Mouse (Mus musculus): Measurements from ENCODE around the gene Gm37240. TPM values are rescaled to one million over a fixed set of nuclear protein-coding genes. Genes with fewer than 3 reads are reported as not detected.

Gene Gm37240
- polyA plus RNA-seq, 1 experiment, result 1.0 TPM

- 76% methylated on average over 5 of the region's 5 CpGs for WGBS
- H3K4me1 ChIP-seq (ENCODE audit: control insufficient read depth, insufficient read depth, low read length), result no peaks in the 10 kb centered on the region
- TF ChIP-seq CTCF (IDR thresholded peaks at IDR 0.05; ENCODE audit: control insufficient read depth, insufficient read depth, low read length), result no peak
- TF ChIP-seq POLR2A (IDR thresholded peaks at IDR 0.05; ENCODE audit: borderline replicate concordance, control insufficient read depth, low read depth, low read length), result no peak
- H3K27ac ChIP-seq (ENCODE audit: control insufficient read depth, insufficient read depth, low read depth, low read length, poor library complexity), result no peak overlapping the region
- no peak overlapping the region for H3K4me3 ChIP-seq (replicated peaks; ENCODE audit: control insufficient read depth, low read depth, low read length)
Measured at GRCm38 (mm10) chr3:85592640-85593252, 294.6 kb downstream of the Gm37240 start.

DNA sequence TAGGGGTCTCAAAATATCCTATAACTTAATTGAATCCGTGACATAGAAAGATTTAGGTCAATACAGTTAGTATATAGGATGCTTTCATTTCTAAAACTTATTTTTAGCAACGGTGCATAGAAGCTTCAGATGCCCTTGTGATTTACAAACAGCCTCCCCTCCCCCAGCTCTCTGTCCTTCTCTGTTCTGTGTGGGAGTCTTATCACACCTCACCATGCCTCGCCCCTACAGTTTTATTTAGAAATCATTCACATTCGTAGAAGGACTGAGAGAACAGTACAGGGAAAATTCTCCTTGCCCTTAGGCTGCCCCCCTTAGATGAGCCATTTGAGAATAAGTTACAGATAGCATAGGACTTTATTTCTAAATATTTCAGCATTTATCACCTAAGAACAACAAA is 295.3 kb downstream of the Gm37240 start:
- no peak overlapping the region for H3K4me3 ChIP-seq (replicated peaks; ENCODE audit: control insufficient read depth, low read depth, low read length)
- TF ChIP-seq CTCF (IDR thresholded peaks at IDR 0.05; ENCODE audit: control insufficient read depth, insufficient read depth, low read length) (no peak), POLR2A (IDR thresholded peaks at IDR 0.05; ENCODE audit: borderline replicate concordance, control insufficient read depth, low read depth, low read length) (no peak)
- 58% methylated on average over 4 of the region's 4 CpGs for WGBS
- H3K4me1 ChIP-seq (ENCODE audit: control insufficient read depth, insufficient read depth, low read length), result no peaks in the 10 kb centered on the region
- H3K27ac ChIP-seq (ENCODE audit: control insufficient read depth, insufficient read depth, low read depth, low read length, poor library complexity), result no peak overlapping the region

GRCm38 (mm10) chr3:85590090-85590754 is 297.1 kb downstream of the Gm37240 start:
- Histone ChIP-seq H3K27ac (ENCODE audit: control insufficient read depth, insufficient read depth, low read depth, low read length, poor library complexity) (no peak overlapping the region), H3K4me1 (ENCODE audit: control insufficient read depth, insufficient read depth, low read length) (no peaks in the 10 kb centered on the region), H3K4me3 (replicated peaks; ENCODE audit: control insufficient read depth, low read depth, low read length) (no peak overlapping the region)
- TF ChIP-seq CTCF (IDR thresholded peaks at IDR 0.05; ENCODE audit: control insufficient read depth, insufficient read depth, low read length) (no peak), POLR2A (IDR thresholded peaks at IDR 0.05; ENCODE audit: borderline replicate concordance, control insufficient read depth, low read depth, low read length) (no peak)
- WGBS, result 90% methylated on average over 3 of the region's 3 CpGs

DNA sequence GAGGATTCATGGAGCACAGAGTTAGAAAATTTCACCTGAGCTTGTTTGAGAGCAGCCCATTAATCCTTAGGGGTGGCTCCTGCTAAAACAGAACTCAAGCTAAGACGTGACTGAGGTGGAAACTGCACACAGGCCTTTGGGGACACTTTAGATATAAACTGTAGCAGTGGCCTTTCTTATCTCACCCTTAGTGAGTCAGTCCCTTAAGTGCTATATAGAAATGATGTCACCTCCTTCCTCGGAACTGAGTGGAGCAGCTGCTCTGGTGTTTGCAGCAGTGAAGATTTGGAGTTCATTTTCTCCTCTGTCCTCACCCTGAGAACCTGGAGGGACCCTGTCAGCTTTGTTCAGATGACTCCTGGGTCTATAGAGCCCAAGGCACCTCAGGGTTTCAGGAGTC is 298.6 kb downstream of the Gm37240 start:
- TF ChIP-seq CTCF (IDR thresholded peaks at IDR 0.05; ENCODE audit: control insufficient read depth, insufficient read depth, low read length), result no peak
- no peak for TF ChIP-seq POLR2A (IDR thresholded peaks at IDR 0.05; ENCODE audit: borderline replicate concordance, control insufficient read depth, low read depth, low read length)
- 51% methylated on average over 2 of the region's 2 CpGs for WGBS

GRCm38 (mm10) chr3:85584966-85585365 is 302.4 kb downstream of the Gm37240 start:
- TF ChIP-seq CTCF (IDR thresholded peaks at IDR 0.05; ENCODE audit: control insufficient read depth, insufficient read depth, low read length) (no peak), POLR2A (IDR thresholded peaks at IDR 0.05; ENCODE audit: borderline replicate concordance, control insufficient read depth, low read depth, low read length) (no peak)
- Histone ChIP-seq H3K4me1 (ENCODE audit: control insufficient read depth, insufficient read depth, low read length) (no peaks in the 10 kb centered on the region), H3K27ac (ENCODE audit: control insufficient read depth, insufficient read depth, low read depth, low read length, poor library complexity) (no peak overlapping the region), H3K4me3 (replicated peaks; ENCODE audit: control insufficient read depth, low read depth, low read length) (no peak overlapping the region)
- WGBS, result 70% methylated on average over 4 of the region's 4 CpGs

More for the DNA sequence above, 298.6 kb downstream of the Gm37240 start:
- H3K4me1 ChIP-seq (ENCODE audit: control insufficient read depth, insufficient read depth, low read length), result no peaks in the 10 kb centered on the region
- H3K27ac ChIP-seq (ENCODE audit: control insufficient read depth, insufficient read depth, low read depth, low read length, poor library complexity), result no peak overlapping the region
- H3K4me3 ChIP-seq (replicated peaks; ENCODE audit: control insufficient read depth, low read depth, low read length), result no peak overlapping the region

DNA sequence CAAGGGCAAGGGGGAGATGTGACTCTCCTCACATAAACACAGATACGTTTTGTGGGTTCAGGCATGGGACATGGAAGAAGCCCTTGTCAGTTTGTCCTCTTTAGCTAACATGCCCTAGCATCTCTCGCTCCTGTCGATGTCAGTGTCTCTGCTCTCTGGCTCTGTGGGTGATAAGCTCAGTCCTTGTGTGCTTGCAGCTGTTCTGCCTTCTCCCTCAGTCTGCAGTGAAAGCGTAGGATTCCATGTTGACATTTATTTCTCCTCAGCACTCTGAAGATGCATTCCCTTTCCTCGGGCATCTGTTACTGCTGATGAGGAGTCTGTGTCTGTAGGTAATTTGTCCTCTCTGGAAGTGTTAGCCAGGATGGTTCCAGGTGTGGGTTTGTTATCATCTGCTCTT is 304.1 kb downstream of the Gm37240 start:
- no peak overlapping the region for H3K27ac ChIP-seq (ENCODE audit: control insufficient read depth, insufficient read depth, low read depth, low read length, poor library complexity)
- H3K4me1 ChIP-seq (ENCODE audit: control insufficient read depth, insufficient read depth, low read length), result no peaks in the 10 kb centered on the region
- no peak overlapping the region for H3K4me3 ChIP-seq (replicated peaks; ENCODE audit: control insufficient read depth, low read depth, low read length)
- TF ChIP-seq CTCF (IDR thresholded peaks at IDR 0.05; ENCODE audit: control insufficient read depth, insufficient read depth, low read length) (no peak), POLR2A (IDR thresholded peaks at IDR 0.05; ENCODE audit: borderline replicate concordance, control insufficient read depth, low read depth, low read length) (no peak)
- 75% methylated on average over 5 of the region's 5 CpGs for WGBS

GRCm38 (mm10) chr3:85582726-85583125 is 304.6 kb downstream of the Gm37240 start:
- Histone ChIP-seq H3K4me1 (ENCODE audit: control insufficient read depth, insufficient read depth, low read length) (no peaks in the 10 kb centered on the region), H3K27ac (ENCODE audit: control insufficient read depth, insufficient read depth, low read depth, low read length, poor library complexity) (no peak overlapping the region), H3K4me3 (replicated peaks; ENCODE audit: control insufficient read depth, low read depth, low read length) (no peak overlapping the region)
- WGBS, result 81% methylated on average over 2 of the region's 2 CpGs
- TF ChIP-seq CTCF (IDR thresholded peaks at IDR 0.05; ENCODE audit: control insufficient read depth, insufficient read depth, low read length) (no peak), POLR2A (IDR thresholded peaks at IDR 0.05; ENCODE audit: borderline replicate concordance, control insufficient read depth, low read depth, low read length) (no peak)

DNA sequence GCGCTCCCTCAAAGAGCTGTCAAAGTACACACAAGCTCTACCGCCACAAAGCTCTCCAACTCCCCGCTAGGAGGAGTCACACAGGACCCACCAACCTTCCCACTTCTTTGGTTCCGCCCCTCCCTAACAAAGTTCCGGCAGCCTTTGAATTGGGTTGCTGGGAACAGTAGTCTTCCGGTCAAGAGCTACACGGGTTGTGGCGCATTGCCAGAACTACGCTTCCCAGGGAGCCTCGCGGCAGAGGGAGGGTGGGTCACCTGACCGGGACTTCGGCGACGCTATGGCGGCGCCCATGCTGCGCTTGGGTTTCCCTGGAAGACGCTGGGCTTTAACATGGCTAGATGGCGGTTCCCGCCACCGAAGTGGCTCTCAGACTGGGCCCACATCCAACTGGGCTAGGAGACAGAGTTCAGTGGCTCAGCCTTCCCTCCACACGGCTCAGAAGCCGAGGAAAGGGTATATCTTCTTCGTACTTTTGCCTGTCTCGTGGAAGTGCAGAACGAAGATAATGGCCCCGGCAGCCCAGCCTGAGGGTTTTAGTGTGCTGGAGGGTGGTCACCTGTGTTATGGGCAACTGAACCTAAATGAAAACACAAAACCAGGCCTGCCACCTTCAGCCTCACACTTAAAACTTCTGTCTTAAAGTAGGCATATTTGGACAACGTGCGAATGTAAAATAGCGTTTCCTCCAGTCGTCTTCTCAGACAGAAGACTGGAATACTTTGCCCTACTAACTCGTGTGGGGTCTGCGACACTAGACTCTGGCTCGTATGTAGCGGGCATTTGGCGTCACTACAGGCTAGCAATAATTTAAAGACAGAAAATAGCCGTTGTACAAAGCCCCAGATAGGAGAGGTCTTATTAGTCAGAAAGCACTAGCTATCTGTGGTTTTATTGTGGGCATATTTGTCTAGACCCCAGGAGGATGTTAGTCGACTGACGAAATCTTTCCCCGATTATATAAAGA is 313.2 kb downstream of the Gm37240 start, which contains the start of gene Gatb:
Gene Gatb (plus strand): TSS at position 256 of the 967 bp plus-strand sequence.
- no peak within 1 kb of the TSS for H3K27ac ChIP-seq (ENCODE audit: control insufficient read depth, insufficient read depth, low read depth, low read length, poor library complexity)
- under 1% methylated on average over 41 of the region's 41 CpGs for WGBS
- peak within 1 kb of the TSS; percentile 92 for H3K4me3 ChIP-seq (replicated peaks; ENCODE audit: control insufficient read depth, low read depth, low read length)
- TF ChIP-seq POLR2A (IDR thresholded peaks at IDR 0.05; ENCODE audit: borderline replicate concordance, control insufficient read depth, low read depth, low read length) (peak; percentile 81; the same call in 1 of the 2 replicates), CTCF (IDR thresholded peaks at IDR 0.05; ENCODE audit: control insufficient read depth, insufficient read depth, low read length) (peak; percentile 65)
- H3K4me1 ChIP-seq (ENCODE audit: control insufficient read depth, insufficient read depth, low read length), result no peaks in the 10 kb centered on the region; the same call in 1 of the 2 replicates
